ENCODE assay signal across 41 mouse cellular contexts in the genomic region with DNA sequence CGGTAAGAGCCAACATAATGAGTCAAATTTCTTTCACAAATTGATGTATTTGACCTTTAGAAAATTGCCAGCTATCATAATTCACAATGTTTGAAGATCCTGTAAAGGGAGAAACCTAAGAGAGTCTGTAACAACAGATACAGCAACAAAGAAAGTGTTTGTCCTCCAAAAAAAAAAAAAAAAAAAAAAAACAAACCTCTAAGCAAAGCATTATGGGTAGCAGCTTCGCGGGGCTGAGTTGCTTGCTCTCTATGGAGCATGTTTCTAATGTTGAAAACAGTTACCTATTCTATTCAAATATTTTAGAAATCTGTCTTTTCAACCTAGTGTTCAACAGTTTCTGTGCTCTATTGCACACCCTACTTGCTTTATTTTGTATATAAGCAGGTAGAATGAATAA. TPM values are rescaled to one million over a fixed set of nuclear protein-coding genes. Genes with fewer than 3 reads are reported as not detected.
"Had no signal": no experiment of that assay in that cellular context is flagged by ENCODE, and none has a peak within 500 bp of the region (broad histone marks: within the 10 kb centered on the region; RNA-seq: fewer than 3 reads in every experiment).

No protein-coding gene starts in this region.

- H3K27me3 ChIP-seq: limb, embryonic 12.5 days; limb, embryonic 13.5 days; limb, embryonic 15.5 days; liver, embryonic 12.5 days; liver, embryonic 13.5 days; liver, embryonic 15.5 days; lung, embryonic 15.5 days; megakaryocyte, embryonic 14.5 days; midbrain, embryonic 12.5 days; midbrain, embryonic 13.5 days; midbrain, embryonic 15.5 days; neural tube, embryonic 12.5 days had no signal

- H3K27ac ChIP-seq: limb, embryonic 10.5 days; limb, embryonic 12.5 days; limb, embryonic 13.5 days; limb, embryonic 15.5 days; liver, embryonic 12.5 days; liver, embryonic 13.5 days; liver, embryonic 14.5 days; liver, embryonic 15.5 days; lung, embryonic 15.5 days; macrophage; midbrain, embryonic 10.5 days; midbrain, embryonic 12.5 days; midbrain, embryonic 13.5 days; midbrain, embryonic 15.5 days; neural tube, embryonic 12.5 days had no signal

- H3K9me3 ChIP-seq: limb, embryonic 10.5 days; limb, embryonic 12.5 days; limb, embryonic 13.5 days; limb, embryonic 15.5 days; liver, embryonic 12.5 days; liver, embryonic 13.5 days; liver, embryonic 15.5 days; lung, embryonic 15.5 days; megakaryocyte, embryonic 14.5 days; midbrain, embryonic 10.5 days; midbrain, embryonic 12.5 days; midbrain, embryonic 13.5 days; midbrain, embryonic 15.5 days; neural tube, embryonic 12.5 days had no signal

- ATAC-seq: liver, embryonic 12.5 days; liver, postnatal 0 days; lung, postnatal 0 days; midbrain, embryonic 13.5 days; midbrain, embryonic 15.5 days; midbrain, embryonic 16.5 days had no signal

- H3K9ac ChIP-seq: limb, embryonic 12.5 days; limb, embryonic 13.5 days; limb, embryonic 15.5 days; liver, embryonic 12.5 days; liver, embryonic 13.5 days; liver, embryonic 14.5 days; liver, embryonic 15.5 days; liver, postnatal 0 days; lung, embryonic 14.5 days; lung, embryonic 15.5 days; midbrain, embryonic 12.5 days; midbrain, embryonic 13.5 days; midbrain, embryonic 15.5 days; neural tube, embryonic 12.5 days had no signal

- DNase-seq: left cerebral cortex, postnatal 4 days; liver; liver, embryonic 13.5 days; liver, postnatal 0 days; lung, adult 18-20 months; lung, adult 2 months; lung, embryonic 14.5 days; lung, postnatal 10 days; lung, postnatal 14 days; lung, postnatal 36 days; lung, postnatal 4 days; midbrain, embryonic 14.5 days had no signal

- H3K4me1 ChIP-seq: limb, embryonic 10.5 days; limb, embryonic 12.5 days; limb, embryonic 13.5 days; limb, embryonic 15.5 days; liver, embryonic 12.5 days; liver, embryonic 13.5 days; liver, embryonic 15.5 days; lung, embryonic 15.5 days; megakaryocyte, embryonic 14.5 days; midbrain, embryonic 12.5 days; midbrain, embryonic 13.5 days; midbrain, embryonic 15.5 days; neural tube, embryonic 12.5 days had no signal

- H3K36me3 ChIP-seq: limb, embryonic 10.5 days; limb, embryonic 12.5 days; limb, embryonic 13.5 days; limb, embryonic 15.5 days; liver, embryonic 12.5 days; liver, embryonic 13.5 days; liver, embryonic 15.5 days; lung, embryonic 15.5 days; midbrain, embryonic 10.5 days; midbrain, embryonic 12.5 days; midbrain, embryonic 13.5 days; midbrain, embryonic 15.5 days; neural tube, embryonic 12.5 days had no signal

- H3K4me3 ChIP-seq: limb, embryonic 10.5 days; limb, embryonic 12.5 days; limb, embryonic 13.5 days; limb, embryonic 15.5 days; liver, embryonic 12.5 days; liver, embryonic 13.5 days; liver, embryonic 15.5 days; lung, embryonic 15.5 days; megakaryocyte, embryonic 14.5 days; midbrain, embryonic 10.5 days; midbrain, embryonic 12.5 days; midbrain, embryonic 13.5 days; midbrain, embryonic 15.5 days; myocyte; neural tube, embryonic 12.5 days had no signal

RNA-seq across cellular contexts. Expression of a gene that starts 15.2 kb away (rescaled TPM):
- total RNA-seq: liver, adult 2 months; megakaryocyte progenitor cell, adult 5-6 weeks; megakaryocyte, adult 5-6 weeks; megakaryocyte-erythroid progenitor cell, adult 5-6 weeks; monocyte, adult 5-6 weeks had no signal
- polyA plus RNA-seq: limb, embryonic 11.5 days; limb, embryonic 12.5 days; limb, embryonic 14.5 days; limb, embryonic 15.5 days; liver, adult 2 months; liver, embryonic 12.5 days; liver, embryonic 13.5 days; liver, embryonic 14.5 days; liver, embryonic 15.5 days; liver, embryonic 16.5 days; liver, postnatal 0 days; lung, embryonic 15.5 days; lung, embryonic 16.5 days; macrophage; midbrain, embryonic 10.5 days; midbrain, embryonic 11.5 days; midbrain, embryonic 16.5 days; myocyte; neural tube, embryonic 11.5 days; neural tube, embryonic 12.5 days had no signal
